Mouse (Mus musculus) gastrocnemius, adult 18-20 months (tissue): ENCODE data around the gene Tex52. TPM values are rescaled to one million over a fixed set of nuclear protein-coding genes. Genes with fewer than 3 reads are reported as not detected.

Experiments used
- DNase-seq: peaks from one replicate; pipeline ENCODE4 v3.0.0; 2021; ENCODE audit warnings: low spot score
- total RNA-seq, 2 experiments: library from RNA; stranded (reverse); gene quantifications; 2 replicates each; pipeline ENCODE4 v1.2.3; 2021

Gene Tex52
- total RNA-seq, 2 experiments from 2014 or later = not detected

DNA sequence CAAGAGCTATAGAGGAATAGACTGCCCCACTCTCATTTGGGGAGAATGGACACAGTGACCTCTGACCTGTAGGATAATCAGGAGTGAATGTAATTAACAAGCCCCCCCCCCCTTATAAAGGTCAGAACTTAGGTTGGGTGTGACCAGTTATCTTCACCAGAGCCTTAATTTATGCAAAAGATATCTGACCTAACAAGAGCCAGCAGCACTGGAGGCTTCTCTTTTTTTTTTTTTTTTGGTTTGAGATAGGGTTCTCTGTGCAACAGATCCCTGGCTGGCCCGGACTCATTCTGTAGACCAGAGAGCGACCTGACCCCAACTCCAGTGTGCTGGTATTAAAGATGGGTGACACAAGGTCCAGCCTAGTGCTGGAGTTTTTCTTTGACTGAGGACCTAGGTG is 54.0 kb downstream of the Tex52 start:
- DNase-seq = no peak

DNA sequence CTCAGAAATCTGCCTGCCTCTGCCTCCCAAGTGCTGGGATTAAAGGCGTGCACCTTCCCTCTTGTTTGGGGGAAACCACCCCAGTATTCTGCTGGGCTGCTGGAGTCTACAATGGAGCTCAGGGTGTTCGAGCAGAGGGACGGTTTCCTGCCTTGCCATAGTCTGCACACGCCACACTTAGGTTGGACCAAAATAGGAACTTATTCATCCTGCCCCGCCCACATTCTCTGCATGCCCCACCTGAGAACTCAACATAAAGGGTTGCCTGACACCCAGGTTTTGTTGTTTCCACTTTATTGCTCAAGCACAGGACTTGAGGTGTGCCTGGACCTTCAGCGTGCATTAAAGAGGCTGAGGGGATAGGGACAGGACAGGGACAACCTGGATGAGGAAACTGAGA is 54.6 kb downstream of the Tex52 start:
- DNase-seq = no peak

DNA sequence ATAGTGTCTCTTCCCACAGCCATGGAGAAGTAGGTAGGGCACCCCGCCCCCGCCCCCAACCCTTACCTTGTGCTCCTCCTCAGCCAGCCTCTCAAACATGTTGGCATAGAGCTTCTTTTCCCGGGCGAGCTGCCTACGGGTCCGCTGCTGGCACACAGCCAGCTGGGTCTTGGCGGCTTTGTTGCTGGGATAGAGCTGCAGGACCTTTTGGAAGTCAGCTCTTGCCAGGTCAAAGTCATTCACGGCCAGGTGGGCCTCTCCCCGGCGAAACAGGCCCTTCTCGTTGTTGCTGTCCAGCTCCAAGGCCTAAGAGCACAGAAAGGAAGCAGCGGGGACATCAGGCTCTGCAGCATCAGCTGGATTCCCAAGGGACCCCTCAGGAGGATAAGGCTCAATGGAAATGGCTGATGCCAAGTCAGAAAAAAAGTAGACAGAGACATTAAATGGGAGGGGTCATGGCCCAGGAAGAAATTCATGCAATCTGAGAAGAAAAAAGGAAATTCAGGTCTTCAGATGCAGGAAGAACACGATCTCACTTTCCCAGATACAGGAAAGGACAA is 57.2 kb downstream of the Tex52 start:
- DNase-seq = no peak

DNA sequence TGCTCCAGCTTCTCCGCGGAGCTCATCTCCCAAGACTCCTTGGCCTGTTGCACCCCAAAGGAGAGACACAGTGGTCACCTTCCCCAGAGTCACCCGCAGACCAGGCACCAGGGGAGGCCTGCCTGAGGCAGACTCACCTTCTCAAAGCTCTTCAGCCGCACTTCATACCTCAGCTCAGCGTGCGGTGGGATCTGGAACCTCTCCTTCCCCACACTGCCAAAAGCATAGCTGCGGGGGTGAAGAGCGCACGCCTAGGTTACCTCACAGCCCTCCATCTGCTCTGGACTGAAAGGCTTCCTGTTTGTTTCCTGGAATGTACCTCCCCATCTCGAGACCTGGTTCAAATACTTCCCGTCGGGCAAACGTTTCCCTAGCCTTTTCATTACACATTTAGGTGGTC is 58.3 kb downstream of the Tex52 start:
- no peak for DNase-seq

Other genes starting within 250 kb of the Tex52 start
- 10 to 100 TPM; 31.2 to 47.6 TPM for gene Tspan9, start 231.9 kb upstream of the Tex52 start, total RNA-seq
- 10 to 100 TPM in 1 of 2 experiments, 1 to 10 TPM in 1; 6.2 to 11.1 TPM for gene Tead4, start 74.6 kb upstream of the Tex52 start, total RNA-seq
- gene Tulp3, start 19.6 kb upstream of the Tex52 start, total RNA-seq = 1 to 10 TPM; 6.3 to 8.2 TPM
- gene Rhno1, start 12.5 kb upstream of the Tex52 start, total RNA-seq = 1 to 10 TPM; 6.2 to 6.7 TPM
- under 1 TPM; 0.11 to 0.19 TPM for gene Foxm1, start 12.5 kb upstream of the Tex52 start, total RNA-seq
- gene Gm44596, start within 50 bp of the Tex52 start, total RNA-seq = not detected
- 1 to 10 TPM; 1.2 to 1.7 TPM for gene Nrip2, start 23.8 kb downstream of the Tex52 start, total RNA-seq
- 10 to 100 TPM; 16.4 to 19.9 TPM for gene Itfg2, start 49.5 kb downstream of the Tex52 start, total RNA-seq
- gene Fkbp4, start 63.2 kb downstream of the Tex52 start, total RNA-seq = 100 to 1,000 TPM; 112 to 113 TPM
- gene Pzp, start 151.3 kb downstream of the Tex52 start, total RNA-seq = under 1 TPM; 0.09 to 0.83 TPM
- not detected for gene A2ml1, start 206.2 kb downstream of the Tex52 start, total RNA-seq
- not detected for gene Klrb1a, start 248.1 kb downstream of the Tex52 start, total RNA-seq